Mouse (Mus musculus) WW6 (cell line): ENCODE data around the gene Arrdc2.
A peak's percentile ranks its signal among the peaks of the same experiment; 100 is the strongest.

Experiments used
- DNase-seq: peaks from one replicate; pipeline ENCODE4 v3.0.0-alpha.2; 2013; ENCODE audit warnings: low read depth, low spot score

Arrdc2 gene

DNA sequence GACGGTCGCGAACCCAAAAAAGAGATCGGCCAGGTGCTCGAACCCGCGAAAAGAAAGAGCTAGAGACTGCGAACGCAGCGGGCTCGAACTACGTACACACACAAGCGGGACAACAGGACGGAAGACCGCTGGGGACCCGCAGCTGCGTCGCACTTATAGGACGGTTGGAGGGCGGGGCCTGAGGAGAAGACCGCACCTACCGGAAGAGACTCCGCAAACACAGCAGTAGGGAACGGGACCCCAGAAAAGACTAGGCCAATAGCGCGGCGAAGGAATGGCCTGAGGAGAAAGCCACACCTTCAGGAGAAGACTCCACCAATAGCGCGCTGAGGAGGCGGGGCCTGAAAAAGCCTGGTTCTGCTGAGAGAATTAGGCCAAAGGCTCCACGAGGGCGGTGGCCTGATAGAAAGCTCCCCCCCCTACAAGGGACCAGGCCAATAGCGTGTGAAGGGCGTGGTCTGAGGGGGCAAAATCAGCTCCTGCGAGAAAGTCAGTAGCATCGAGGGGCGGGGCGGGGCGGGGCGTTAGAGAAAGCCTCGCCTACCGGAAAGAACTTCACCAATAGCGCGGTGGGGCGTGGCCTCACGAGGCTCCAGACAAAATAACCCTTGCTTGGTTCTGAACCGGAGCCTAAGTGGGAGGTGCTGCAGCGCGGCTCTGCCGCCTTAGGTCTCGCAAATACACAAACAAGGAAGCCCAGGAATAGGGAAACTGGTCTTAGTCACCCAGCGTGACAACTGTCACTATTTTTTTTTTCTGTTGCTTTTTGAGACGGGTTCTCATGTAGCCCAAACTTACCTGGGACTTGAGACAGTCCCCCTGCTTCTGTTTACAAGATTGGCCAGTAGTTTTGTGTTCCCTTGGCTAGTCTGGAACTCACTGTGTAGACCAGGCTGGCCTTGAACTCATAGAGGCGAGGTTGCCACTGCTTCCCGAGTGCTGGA, at the start of gene Arrdc2:
Arrdc2 (minus strand) TSS at position 313 of the 944 bp plus-strand sequence.
- peak; percentile 100 for DNase-seq

DNA sequence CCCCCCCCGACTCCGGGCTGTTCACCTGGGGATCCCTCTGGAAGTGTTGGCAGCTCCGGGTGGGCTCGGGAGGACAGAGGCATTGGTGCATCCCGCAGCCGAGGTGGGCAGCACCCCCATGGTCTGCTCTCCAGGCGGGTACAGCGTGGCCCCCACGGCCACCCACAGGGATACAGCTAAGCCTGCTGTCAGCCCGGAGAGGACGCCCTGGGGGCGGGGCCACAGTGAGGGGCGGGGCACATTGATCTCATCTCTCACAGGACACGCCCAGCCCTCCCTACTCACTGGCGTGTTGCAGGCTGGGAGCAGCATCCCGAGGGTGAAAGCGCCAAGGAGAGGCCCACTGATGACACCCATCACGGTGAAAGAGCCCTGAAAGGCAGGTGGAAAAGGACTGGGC, 48.1 kb upstream of the Arrdc2 start:
- DNase-seq, result no peak

DNA sequence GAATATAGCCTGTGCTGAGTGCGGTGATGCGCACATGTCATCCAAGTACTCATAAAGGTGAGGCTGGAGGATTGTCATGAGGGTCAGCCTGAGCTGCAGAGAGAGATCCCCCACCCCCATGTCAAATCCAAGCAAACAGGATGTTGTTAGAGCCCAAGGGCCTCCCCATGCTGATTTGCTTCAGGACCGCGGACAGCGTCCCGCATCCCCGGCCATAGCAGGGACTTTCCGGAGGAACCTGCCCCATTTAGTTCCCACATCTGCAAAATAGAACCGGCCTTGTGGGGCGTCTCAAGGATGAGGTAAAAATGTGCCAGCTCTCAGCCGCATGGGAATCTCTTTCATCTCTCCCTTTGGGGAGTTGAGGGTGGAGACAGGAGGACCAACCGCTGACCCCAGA, 46.1 kb upstream of the Arrdc2 start:
- no peak for DNase-seq

DNA sequence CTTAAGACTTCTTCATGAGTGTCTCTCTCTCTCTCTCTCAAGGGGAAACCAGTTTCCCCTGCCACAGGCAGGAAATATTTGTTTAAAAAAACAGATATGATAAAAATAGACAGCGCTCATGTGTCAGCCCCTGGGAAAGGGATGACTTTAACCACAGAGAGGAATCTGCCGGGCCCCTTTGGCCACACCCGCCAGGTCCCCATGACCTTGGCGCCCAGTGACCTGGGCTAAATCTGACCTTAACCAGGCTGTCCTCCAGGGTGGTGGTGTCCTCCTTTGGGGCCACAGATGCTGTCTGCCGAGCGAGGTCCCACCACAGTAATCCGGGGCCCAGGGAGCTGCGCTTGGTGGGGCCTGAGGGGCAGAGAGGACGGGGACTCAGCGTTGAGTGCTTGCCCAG, 45.2 kb upstream of the Arrdc2 start:
- DNase-seq, result no peak

GRCm38 (mm10) chr8:70884186-70884585, 44.7 kb upstream of the Arrdc2 start:
- no peak for DNase-seq

GRCm38 (mm10) chr8:70880546-70880945, 41.0 kb upstream of the Arrdc2 start:
- no peak for DNase-seq

GRCm38 (mm10) chr8:70880126-70880525, 40.6 kb upstream of the Arrdc2 start:
- no peak for DNase-seq

- DNase-seq, result no peak
These were observed 40.0 kb upstream of the Arrdc2 start for GRCm38 (mm10) chr8:70879500-70879899.

DNA sequence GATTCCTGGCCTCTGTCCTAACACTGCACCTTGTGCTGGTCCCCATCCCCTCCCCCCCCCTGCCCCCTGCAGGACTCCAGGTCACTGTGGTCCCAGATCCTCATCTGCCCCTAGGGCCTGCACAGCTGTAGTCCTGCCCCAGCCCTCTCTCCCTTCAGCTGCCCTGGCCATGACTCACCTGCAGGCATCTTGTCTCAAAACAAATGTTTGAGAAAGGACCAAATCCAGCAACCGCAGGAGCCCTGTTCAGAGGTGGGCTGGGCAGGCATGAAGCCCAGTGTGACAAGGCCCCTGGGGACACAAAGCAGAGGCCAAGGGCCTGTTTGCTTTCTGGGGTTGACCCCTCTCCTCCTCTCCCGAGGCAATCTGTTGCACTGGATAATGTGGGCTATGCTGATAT, 38.7 kb upstream of the Arrdc2 start:
- DNase-seq, result no peak

DNA sequence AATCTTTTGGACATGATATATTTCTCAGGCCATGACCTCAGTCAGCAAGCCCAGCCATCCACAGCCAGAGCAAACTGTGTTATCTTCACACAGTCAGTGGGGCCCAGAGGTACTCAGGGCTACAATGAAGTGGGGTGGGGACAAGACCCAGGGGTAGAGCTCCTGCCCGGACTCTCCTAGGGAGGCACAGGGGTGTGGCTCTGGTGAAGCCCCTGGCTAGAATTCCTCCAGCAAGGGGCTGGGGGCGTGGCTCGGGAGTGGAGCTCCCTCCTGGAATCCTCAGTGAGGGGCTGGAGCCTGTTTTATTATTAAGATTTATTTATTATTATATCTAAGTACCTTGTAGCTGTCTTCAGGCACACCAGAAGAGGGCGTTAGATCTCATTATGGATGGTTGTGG, 36.9 kb upstream of the Arrdc2 start:
- no peak for DNase-seq

- no peak for DNase-seq
These were observed 34.9 kb upstream of the Arrdc2 start for GRCm38 (mm10) chr8:70874441-70874840.

DNA sequence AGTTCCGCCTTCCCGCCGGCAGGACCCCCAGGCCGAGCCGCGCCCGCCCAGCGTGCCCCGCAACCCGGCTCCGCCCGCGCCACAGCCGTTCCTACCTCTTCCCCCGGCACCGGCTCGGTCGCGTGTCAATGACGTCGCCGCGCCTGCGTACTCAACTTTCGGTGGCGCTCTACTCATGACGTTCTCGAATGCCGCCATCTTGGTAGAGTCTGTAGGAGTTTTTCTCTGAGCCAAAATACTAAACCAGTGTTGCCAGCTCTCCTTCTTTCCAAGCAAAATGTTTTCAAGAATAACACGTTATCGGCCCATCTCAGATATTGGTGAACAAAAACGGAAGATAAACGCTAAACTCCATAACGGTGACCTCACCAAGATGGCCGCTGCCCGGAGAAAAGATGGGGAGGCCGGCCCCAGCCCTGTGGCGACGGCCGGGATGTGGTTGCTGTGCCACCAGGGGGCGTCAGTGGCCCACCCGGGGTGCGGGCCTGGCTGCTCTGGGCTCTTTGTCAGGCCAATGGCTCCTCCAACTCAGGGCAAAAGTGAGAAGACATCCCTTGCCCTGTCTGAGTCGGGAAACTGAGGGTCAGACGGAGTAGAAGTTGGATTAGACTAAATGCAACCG, 34.0 kb upstream of the Arrdc2 start, which contains the start of gene Ccdc124:
Ccdc124 (minus strand) TSS at position 572 of the 622 bp plus-strand sequence.
- no peak for DNase-seq

DNA sequence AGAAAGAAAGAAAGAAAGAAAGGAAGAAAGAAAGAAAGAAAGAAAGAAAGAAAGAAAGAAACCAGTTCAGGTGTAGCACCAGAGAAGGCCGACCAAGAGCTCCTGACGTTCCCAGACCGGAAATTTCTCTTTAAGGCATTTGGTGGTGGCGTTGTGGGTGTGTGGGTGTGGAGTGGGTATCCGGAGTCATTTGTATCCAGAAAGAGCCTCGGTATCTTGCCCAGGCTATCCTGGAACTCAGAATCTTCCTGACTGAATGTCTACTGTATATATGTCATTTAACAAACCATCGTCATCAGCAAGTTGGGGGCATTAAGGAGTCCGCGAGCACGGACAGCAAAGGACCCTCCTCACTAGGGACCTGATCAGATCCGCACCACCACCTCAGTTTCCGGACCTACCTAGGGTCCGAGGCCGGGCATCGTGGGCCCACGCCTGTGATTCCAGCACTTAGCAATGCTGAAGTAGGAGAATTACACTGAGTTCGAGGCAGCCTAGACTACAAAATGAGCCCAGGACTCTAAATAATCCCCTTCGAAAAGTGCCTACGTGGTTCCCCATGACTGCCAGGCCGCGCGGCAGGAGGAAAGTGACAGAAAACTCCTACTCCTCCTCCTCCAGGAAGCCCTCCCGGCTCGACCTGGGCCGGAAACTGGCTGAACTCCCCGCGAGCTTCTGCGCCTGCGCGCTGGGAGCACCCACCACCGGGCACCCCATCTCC, 33.3 kb upstream of the Arrdc2 start:
- DNase-seq, result no peak

DNA sequence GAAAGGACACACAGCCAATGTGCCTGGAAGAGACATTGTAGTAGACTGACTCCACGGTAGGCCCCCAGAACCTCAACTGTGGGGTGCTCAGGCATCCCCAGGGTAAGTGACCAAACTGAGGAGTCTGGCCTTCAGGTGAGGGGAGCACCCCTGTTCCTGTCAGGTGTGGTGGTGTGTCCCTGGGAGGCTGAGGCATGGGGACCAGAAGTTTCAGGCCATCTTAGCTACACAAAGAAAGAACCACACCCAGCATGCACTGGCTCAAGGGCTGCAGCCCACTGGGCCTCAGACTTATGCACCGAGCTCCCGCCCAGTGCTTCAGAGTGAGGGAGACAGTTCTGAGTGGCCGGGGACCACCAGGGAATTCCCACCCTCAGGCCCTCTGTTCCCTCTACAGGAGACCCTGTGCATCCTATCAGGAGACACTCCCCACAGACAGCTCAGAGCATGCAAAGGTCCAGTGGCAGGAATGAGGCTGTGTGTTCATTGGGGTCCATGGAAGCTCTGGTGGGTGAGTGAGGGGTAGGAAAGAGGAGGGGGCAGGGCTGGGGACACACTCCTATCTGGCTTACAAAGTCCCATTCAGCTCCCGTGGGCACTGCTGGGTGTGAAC, 31.8 kb upstream of the Arrdc2 start:
- DNase-seq, result no peak

DNA sequence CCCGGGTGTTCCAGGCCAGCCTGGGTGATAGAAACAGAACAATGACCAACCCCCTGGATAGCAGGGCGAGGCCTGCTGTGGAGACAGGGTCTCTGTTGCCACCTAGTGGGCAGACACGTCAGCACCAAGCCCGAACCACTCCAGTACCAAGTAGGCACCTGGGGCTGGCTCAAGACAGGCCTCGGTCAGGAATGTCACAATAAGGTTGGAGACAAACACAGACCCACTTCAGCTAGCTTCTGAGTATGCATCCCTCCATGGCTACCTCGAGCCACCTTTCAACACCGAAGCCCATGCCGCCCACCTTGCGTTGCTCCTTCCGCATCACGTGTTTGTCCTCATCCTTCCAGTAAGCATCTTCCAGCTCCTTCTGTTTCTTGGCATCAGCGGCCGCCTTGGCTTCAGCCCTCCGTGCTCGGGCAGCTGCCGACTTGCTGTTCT, 30.1 kb upstream of the Arrdc2 start:
- no peak for DNase-seq

- no peak for DNase-seq
These were observed 29.7 kb upstream of the Arrdc2 start for GRCm38 (mm10) chr8:70869199-70869571.

- DNase-seq, result no peak
These were observed 29.2 kb upstream of the Arrdc2 start for GRCm38 (mm10) chr8:70868559-70869198.

- DNase-seq, result no peak
These were observed 27.0 kb upstream of the Arrdc2 start for GRCm38 (mm10) chr8:70866566-70866965.

DNA sequence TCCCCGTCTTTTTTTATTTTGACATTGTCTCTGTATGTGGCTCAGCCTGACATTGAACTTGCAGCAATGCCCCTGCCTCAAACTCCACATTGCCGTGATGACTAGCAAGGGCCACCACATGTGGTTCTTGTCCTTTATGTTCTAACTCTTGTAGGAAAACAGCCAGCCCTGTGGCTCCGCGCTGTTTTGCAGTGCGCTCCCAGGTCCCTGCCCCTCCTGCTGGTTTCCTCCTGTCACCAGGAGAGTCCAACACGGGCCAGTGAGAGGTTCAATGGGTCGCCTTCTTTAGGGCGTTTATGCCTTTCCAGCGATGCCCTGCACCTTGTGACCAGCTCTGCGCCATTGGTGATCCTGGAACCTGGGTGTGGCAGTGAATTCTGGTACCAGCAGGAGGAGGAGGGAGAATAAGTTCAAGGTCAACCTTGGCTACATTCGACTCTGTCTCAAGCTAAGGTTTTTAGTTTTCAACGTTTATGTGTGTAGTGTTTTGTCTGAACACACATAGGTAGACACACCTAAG, 26.5 kb upstream of the Arrdc2 start:
- DNase-seq, result no peak

DNA sequence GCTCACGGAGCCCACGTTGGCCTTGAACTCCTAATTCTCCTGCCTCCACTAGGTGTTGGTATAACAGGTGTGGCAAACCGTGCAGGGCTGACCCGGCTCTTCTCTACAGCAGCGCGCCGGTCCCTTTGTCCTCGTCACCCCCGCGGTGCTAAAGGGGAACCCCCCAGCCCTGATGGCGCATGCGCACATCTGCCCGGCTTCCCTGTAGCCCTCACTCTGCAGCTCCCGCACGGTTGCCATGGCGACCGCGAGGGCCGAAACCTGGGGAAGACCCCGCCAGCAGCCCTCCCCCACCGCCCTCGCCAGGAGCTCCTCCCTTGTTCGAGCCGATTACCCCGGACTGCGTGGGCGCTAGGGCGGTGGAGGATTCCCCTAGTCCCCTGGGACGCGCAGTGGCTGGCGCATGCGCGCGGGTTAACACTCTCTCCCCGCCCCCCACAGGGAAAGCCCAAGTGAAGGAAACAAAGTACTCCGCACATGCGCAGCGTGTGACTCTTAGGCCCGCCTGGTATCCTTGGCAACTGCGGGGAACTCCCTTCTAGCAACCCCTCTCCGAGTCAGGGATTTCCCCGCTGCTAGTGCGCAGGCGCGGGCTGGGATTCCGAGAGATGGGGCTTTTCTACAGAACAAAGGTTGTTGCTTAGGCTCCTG, 26.0 kb upstream of the Arrdc2 start:
- DNase-seq, result peak; percentile 100
